Mouse (Mus musculus) embryonic facial prominence, embryonic 13.5 days (tissue): ENCODE data around the gene Dlg4. TPM values are rescaled to one million over a fixed set of nuclear protein-coding genes. Genes with fewer than 3 reads are reported as not detected.
A peak's percentile ranks its signal among the peaks of the same experiment; 100 is the strongest.
"Not testable (repeated sequence)": the region's sequence is repeated elsewhere in the genome, so short reads cannot be mapped to it uniquely, and the experiment has no call there.

Source experiments
- ATAC-seq: fragments of 200-750 bp; cut with Nextera tagmentation; 2 replicates; pipeline ENCODE4 v1.8.0; 2017; ENCODE audit warnings: low read depth; ENCODE audit not compliant: insufficient number of reproducible peaks, insufficient read depth, low FRiP score, low TSS enrichment
- H3K27ac ChIP-seq: fragments of 300-500 bp; sonication (generic); 2 replicates; pipeline ENCODE4 v1.5.1; 2015; ENCODE audit warnings: moderate library complexity, mild to moderate bottlenecking, inconsistent platforms
- H3K27me3 ChIP-seq: fragments of 300-500 bp; sonication (generic); 2 replicates; pipeline ENCODE4 v1.6.1; 2015; ENCODE audit warnings: mild to moderate bottlenecking, inconsistent platforms
- H3K36me3 ChIP-seq: fragments of 300-500 bp; sonication (generic); 2 replicates; pipeline ENCODE4 v1.6.1; 2015; ENCODE audit warnings: mild to moderate bottlenecking, inconsistent platforms
- H3K4me1 ChIP-seq: fragments of 300-500 bp; sonication (generic); 2 replicates; pipeline ENCODE4 v1.6.1; 2015; ENCODE audit warnings: inconsistent platforms
- H3K4me2 ChIP-seq: fragments of 300-500 bp; sonication (generic); 2 replicates; pipeline ENCODE4 v1.6.1; 2015; ENCODE audit warnings: moderate library complexity, mild to moderate bottlenecking, inconsistent platforms
- H3K4me3 ChIP-seq: fragments of 300-500 bp; sonication (generic); 2 replicates; pipeline ENCODE4 v1.5.1; 2015; ENCODE audit warnings: mild to moderate bottlenecking, inconsistent platforms
- H3K9ac ChIP-seq: fragments of 300-500 bp; sonication (generic); 2 replicates; pipeline ENCODE4 v1.6.1; 2015; ENCODE audit warnings: mild to moderate bottlenecking, inconsistent platforms
- H3K9me3 ChIP-seq: fragments of 300-500 bp; sonication (generic); 2 replicates; pipeline ENCODE4 v1.6.1; 2016; ENCODE audit warnings: inconsistent platforms
- WGBS: fragments of 180-500 bp; shearing (Covaris S2); methylation state at CpG from one replicate; pipeline ENCODE4 v1.1.7; 2015; ENCODE audit warnings: mixed read lengths; 5-methylcytosine and 5-hydroxymethylcytosine counted together
- polyA plus RNA-seq: library from polyadenylated mRNA; unstranded; fragments of >200 nt; fragmentation: Nextera tagmentation; extraction: Ambion mirVana; gene quantifications from 2 replicates; pipeline ENCODE4 v1.2.1, GENCODE M21; 2015

The Dlg4 gene
- polyA plus RNA-seq, 1 experiment from 2014 or later, result 13.1 TPM

DNA sequence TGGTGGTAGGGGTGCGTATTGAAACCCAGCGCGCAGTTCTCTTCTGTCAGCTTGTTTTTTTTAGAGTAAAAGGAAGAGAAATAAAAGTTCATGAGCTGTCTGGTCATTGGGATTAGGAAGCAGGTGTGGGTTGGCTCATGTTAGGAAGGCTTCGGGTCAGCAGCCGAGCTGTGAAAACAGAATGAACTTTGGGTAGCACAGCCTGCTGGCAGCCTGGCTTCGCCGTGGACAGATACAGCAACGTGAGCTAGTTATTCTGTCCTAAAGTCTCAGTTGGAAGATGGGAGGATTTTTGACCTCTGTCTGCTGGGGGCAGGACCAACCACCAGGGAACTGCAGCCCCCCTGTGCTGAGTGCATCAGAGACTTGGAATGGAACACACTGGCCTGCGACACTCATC, 41.1 kb downstream of the Dlg4 start:
- Histone ChIP-seq H3K9ac (no peak overlapping the region), H3K36me3 (no peaks in the 10 kb centered on the region), H3K4me2 (no peak overlapping the region), H3K27ac (no peak overlapping the region), H3K4me1 (0 out of 2 replicates have a peak, but pooled peaks cover 8% of the 10 kb centered on the region), H3K4me3 (no peak overlapping the region), H3K9me3 (no peaks in the 10 kb centered on the region), H3K27me3 (no peaks in the 10 kb centered on the region)
- no peak for ATAC-seq
- WGBS, result 81% methylated on average over 9 of the region's 9 CpGs

DNA sequence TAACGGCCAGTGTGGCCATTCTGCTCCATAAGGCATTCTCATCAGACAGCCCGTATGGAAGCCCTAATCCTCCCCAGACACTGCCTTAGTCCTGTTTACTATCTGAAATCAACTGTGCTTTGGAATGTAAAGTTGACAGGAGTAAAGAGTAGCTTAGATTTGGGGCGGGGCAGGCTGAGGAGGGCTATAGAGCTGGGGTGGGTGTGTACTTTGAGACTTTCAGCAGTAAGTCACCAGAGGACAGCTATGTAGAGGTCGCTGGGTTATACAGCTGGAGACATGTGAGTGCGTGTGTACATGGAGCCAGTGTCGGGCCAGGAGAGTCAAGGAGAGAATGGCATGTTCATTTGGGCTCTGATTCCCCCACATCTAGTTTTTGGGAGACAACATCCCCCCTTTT, 43.2 kb downstream of the Dlg4 start:
- Histone ChIP-seq H3K36me3 (no peaks in the 10 kb centered on the region), H3K9me3 (no peaks in the 10 kb centered on the region), H3K27ac (no peak overlapping the region), H3K4me1 (0 out of 2 replicates have a peak, but pooled peaks cover 8% of the 10 kb centered on the region), H3K9ac (no peak overlapping the region), H3K4me3 (no peak overlapping the region), H3K4me2 (no peak overlapping the region), H3K27me3 (no peaks in the 10 kb centered on the region)
- ATAC-seq, result no peak
- 55% methylated on average over 6 of the region's 6 CpGs for WGBS

DNA sequence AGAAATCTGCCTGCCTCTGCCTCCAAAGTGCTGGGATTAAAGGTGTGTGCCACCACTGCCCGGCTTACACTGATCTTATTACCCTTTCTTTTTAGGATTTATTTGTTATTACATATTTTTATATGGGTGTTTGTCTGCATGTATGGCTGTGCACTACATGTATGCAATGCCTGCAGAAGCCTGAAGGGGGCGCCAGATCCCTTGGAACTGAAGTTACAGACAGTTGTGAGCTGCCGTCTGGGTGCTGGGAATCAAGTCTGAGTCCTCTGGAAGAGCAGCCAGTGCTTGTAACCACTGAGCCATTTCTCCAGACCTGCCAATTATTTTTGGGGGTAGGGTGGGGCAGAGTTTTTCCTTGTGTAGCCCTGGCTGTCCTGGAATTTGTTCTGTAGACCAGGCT, 46.3 kb downstream of the Dlg4 start:
- Histone ChIP-seq H3K9me3 (no peaks in the 10 kb centered on the region), H3K4me3 (no peak overlapping the region), H3K36me3 (no peaks in the 10 kb centered on the region), H3K27ac (no peak overlapping the region), H3K4me2 (no peak overlapping the region), H3K27me3 (no peaks in the 10 kb centered on the region), H3K4me1 (no peaks in the 10 kb centered on the region), H3K9ac (no peak overlapping the region)
- WGBS, result 65% methylated on average over 3 of the region's 3 CpGs
- no peak for ATAC-seq

GRCm38 (mm10) chr11:70066701-70067100, 50.0 kb downstream of the Dlg4 start:
- no peaks in the 10 kb centered on the region for H3K27me3 ChIP-seq
- no peak overlapping the region for H3K4me3 ChIP-seq
- no peak overlapping the region for H3K9ac ChIP-seq
- no peaks in the 10 kb centered on the region for H3K4me1 ChIP-seq
- no peak overlapping the region for H3K4me2 ChIP-seq
- no peaks in the 10 kb centered on the region for H3K36me3 ChIP-seq
- WGBS, result 82% methylated on average over 4 of the region's 4 CpGs
- no peaks in the 10 kb centered on the region for H3K9me3 ChIP-seq
- H3K27ac ChIP-seq, result no peak overlapping the region
- no peak for ATAC-seq

GRCm38 (mm10) chr11:70068245-70068644, 51.5 kb downstream of the Dlg4 start:
- no peak overlapping the region for H3K4me2 ChIP-seq
- no peak overlapping the region for H3K4me3 ChIP-seq
- H3K9ac ChIP-seq, result no peak overlapping the region
- no peaks in the 10 kb centered on the region for H3K4me1 ChIP-seq
- 39% methylated on average over 3 of the region's 3 CpGs for WGBS
- H3K9me3 ChIP-seq, result no peaks in the 10 kb centered on the region
- no peak for ATAC-seq
- no peak overlapping the region for H3K27ac ChIP-seq
- no peaks in the 10 kb centered on the region for H3K36me3 ChIP-seq
- H3K27me3 ChIP-seq, result no peaks in the 10 kb centered on the region

DNA sequence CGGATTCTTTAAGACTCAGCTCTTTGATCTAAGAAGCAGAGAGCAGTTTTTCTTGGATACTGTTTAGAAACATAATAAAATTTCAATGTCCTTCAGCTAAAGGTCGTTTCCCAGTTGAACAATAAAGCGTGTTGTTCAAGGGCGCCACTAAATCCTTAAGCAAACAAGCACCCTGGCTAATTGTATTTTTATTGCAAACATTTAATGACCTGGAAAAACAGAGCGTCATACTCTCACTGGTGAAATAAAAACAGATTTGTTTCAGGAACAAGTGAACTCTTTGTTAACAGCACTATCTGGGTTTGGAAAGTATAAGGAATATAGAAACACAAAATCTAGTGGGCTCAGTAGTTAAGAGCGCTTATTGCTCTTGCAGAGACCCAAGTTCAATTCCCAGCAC, 53.3 kb downstream of the Dlg4 start:
- Histone ChIP-seq H3K36me3 (no peaks in the 10 kb centered on the region), H3K9ac (no peak overlapping the region), H3K27ac (no peak overlapping the region), H3K4me3 (no peak overlapping the region), H3K4me1 (peaks cover 3% of the 10 kb centered on the region; the same call in 1 of the 2 replicates), H3K27me3 (0 out of 2 replicates have a peak, but pooled peaks cover 4% of the 10 kb centered on the region), H3K9me3 (no peaks in the 10 kb centered on the region), H3K4me2 (no peak overlapping the region)
- no peak for ATAC-seq
- WGBS, result 63% methylated on average over 6 of the region's 6 CpGs

DNA sequence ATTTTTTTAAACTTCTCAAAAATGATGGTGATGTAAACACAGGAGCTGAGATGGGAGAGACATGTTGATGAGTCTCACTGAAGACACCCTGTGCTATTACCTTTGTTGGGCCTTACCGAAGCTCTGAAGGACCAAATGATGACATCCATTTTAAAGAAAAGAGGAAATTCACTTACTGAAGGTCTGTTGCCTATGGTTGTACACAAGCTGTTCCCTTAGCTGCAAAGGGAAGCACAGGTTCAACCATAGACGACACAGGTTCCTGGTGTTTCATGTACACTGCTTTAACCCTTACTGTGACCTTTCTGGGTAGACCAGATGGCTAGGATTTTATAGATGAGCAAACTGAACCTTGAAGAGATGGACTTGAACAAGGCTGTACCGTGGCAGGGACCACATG, 53.9 kb downstream of the Dlg4 start:
- not testable (repeated sequence) for H3K4me2 ChIP-seq, H3K9me3 ChIP-seq, ATAC-seq, H3K36me3 ChIP-seq, H3K27ac ChIP-seq, H3K4me1 ChIP-seq, H3K4me3 ChIP-seq, H3K9ac ChIP-seq, H3K27me3 ChIP-seq
- 77% methylated on average over 3 of the region's 3 CpGs for WGBS

- Histone ChIP-seq H3K9ac (no peak overlapping the region), H3K4me2 (peak overlapping the region; percentile 33; the same call in 1 of the 2 replicates), H3K27ac (no peak overlapping the region), H3K27me3 (0 out of 2 replicates have a peak, but pooled peaks cover 4% of the 10 kb centered on the region), H3K4me1 (peaks cover 3% of the 10 kb centered on the region; the same call in 1 of the 2 replicates), H3K9me3 (no peaks in the 10 kb centered on the region), H3K36me3 (no peaks in the 10 kb centered on the region), H3K4me3 (no peak overlapping the region)
- 37% methylated on average over 17 of the region's 17 CpGs for whole genome bisulfite sequencing
- ATAC-seq, result 0 out of 2 replicates have a peak, but pooled peaks have one; percentile 20
Measured at GRCm38 (mm10) chr11:70074379-70075071, 57.8 kb downstream of the Dlg4 start.

- no peak overlapping the region for H3K4me2 ChIP-seq
- no peak for ATAC-seq
- no peak overlapping the region for H3K4me3 ChIP-seq
- H3K4me1 ChIP-seq, result peaks cover 3% of the 10 kb centered on the region; the same call in 1 of the 2 replicates
- H3K27ac ChIP-seq, result no peak overlapping the region
- no peak overlapping the region for H3K9ac ChIP-seq
- no peaks in the 10 kb centered on the region for H3K9me3 ChIP-seq
- H3K36me3 ChIP-seq, result no peaks in the 10 kb centered on the region
- H3K27me3 ChIP-seq, result 0 out of 2 replicates have a peak, but pooled peaks cover 4% of the 10 kb centered on the region
- WGBS, result 89% methylated on average over 6 of the region's 6 CpGs
Measured at GRCm38 (mm10) chr11:70075581-70075980, 58.8 kb downstream of the Dlg4 start.

DNA sequence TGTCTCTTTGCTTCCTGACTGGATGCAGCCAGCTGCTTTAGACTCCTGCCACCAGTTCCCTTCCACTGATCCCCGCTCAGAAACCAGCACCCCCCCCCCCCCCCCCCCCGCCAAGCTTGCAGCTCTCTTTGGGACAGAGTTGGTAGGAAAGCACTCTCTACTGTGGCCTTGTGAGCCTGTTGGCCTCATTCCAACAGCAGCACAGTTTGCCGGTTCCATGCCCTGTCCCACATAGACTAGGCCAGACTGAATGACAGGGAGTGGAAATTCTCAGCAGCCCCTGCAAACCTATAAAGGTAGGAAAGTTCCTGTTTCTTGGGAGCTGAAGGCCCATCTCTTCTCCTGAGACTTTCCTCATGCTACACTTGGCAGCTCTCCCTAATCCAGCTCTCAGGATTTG, 60.7 kb downstream of the Dlg4 start:
- WGBS, result 55% methylated on average over 3 of the region's 3 CpGs

DNA sequence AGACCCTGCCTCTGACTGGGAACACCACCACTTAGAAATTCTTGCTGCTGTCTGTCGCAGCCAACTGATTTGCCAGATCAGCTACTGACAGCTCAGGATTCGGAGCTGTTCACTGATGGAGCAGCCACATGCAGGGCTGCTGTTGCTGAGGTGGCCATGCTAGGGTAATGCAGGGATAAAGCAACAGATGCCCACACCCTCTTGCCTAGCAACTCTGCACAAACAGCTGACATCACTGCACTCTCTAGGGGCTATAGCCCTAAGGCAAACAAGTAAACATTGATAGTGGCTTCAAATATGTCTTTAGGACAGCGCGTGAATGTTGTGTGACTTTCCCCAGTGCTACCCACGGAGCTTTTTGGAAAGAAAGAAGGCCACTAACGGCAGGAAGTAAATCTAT, 62.4 kb downstream of the Dlg4 start:
- Histone ChIP-seq H3K9ac (no peak overlapping the region), H3K4me2 (no peak overlapping the region), H3K4me1 (peaks cover 3% of the 10 kb centered on the region; the same call in 1 of the 2 replicates), H3K36me3 (no peaks in the 10 kb centered on the region), H3K4me3 (no peak overlapping the region), H3K9me3 (no peaks in the 10 kb centered on the region), H3K27ac (no peak overlapping the region), H3K27me3 (no peaks in the 10 kb centered on the region)
- no peak for ATAC-seq
- WGBS, result 70% methylated on average over 6 of the region's 6 CpGs

More for the DNA sequence above, 60.7 kb downstream of the Dlg4 start:
- no peaks in the 10 kb centered on the region for H3K36me3 ChIP-seq
- H3K27ac ChIP-seq, result no peak overlapping the region
- H3K9ac ChIP-seq, result no peak overlapping the region
- no peak overlapping the region for H3K4me3 ChIP-seq
- H3K27me3 ChIP-seq, result 0 out of 2 replicates have a peak, but pooled peaks cover 4% of the 10 kb centered on the region
- H3K4me1 ChIP-seq, result peaks cover 3% of the 10 kb centered on the region; the same call in 1 of the 2 replicates
- H3K4me2 ChIP-seq, result no peak overlapping the region
- ATAC-seq, result no peak
- no peaks in the 10 kb centered on the region for H3K9me3 ChIP-seq

GRCm38 (mm10) chr11:70079928-70080327, 63.2 kb downstream of the Dlg4 start:
- ATAC-seq, result no peak
- no peak overlapping the region for H3K4me2 ChIP-seq
- WGBS, result 76% methylated on average over 7 of the region's 7 CpGs
- no peak overlapping the region for H3K9ac ChIP-seq
- H3K9me3 ChIP-seq, result no peaks in the 10 kb centered on the region
- H3K36me3 ChIP-seq, result no peaks in the 10 kb centered on the region
- peaks cover 1% of the 10 kb centered on the region; the same call in 1 of the 2 replicates for H3K4me1 ChIP-seq
- no peak overlapping the region for H3K27ac ChIP-seq
- H3K4me3 ChIP-seq, result no peak overlapping the region
- no peaks in the 10 kb centered on the region for H3K27me3 ChIP-seq
